Mouse (Mus musculus): ENCODE results near the gene Mrpl34. TPM values are rescaled to one million over a fixed set of nuclear protein-coding genes. Genes with fewer than 3 reads are reported as not detected.

The Mrpl34 gene
- polyA plus RNA-seq, 1 experiment from 2014 or later = 242 TPM

- H3K4me2 ChIP-seq (ENCODE audit: low read length) = peak overlapping the region; percentile 90
- WGBS = under 1% methylated on average over 76 of the region's 121 CpGs
These were observed 11.6 kb downstream of the Mrpl34 start for GRCm38 (mm10) chr8:71476099-71476940.

GRCm38 (mm10) chr8:71477196-71477845, 12.6 kb downstream of the Mrpl34 start:
- no peak overlapping the region for H3K27ac ChIP-seq
- 56% methylated on average over 14 of the region's 14 CpGs for WGBS
- H3K4me3 ChIP-seq (replicated peaks; ENCODE audit: low read depth, low read length) = no peak overlapping the region
- no peaks in the 10 kb centered on the region for H3K9me3 ChIP-seq (replicated peaks; ENCODE audit: low read length)
- DNase-seq (ENCODE audit: low spot score) (peak; percentile 44), ATAC-seq (replicated peaks; ENCODE audit: low FRiP score, low read depth) (no peak)
- peak overlapping the region; percentile 90 for H3K4me2 ChIP-seq (ENCODE audit: low read length)
- peak; percentile 60 for TF ChIP-seq CTCF (IDR thresholded peaks at IDR 0.05; ENCODE audit: low read depth)
- H3K9ac ChIP-seq (ENCODE audit: low read depth, low read length) = no peak overlapping the region; the same call in 1 of the 2 replicates
- H3K27me3 ChIP-seq (ENCODE audit: insufficient read depth, low read length) = no peaks in the 10 kb centered on the region
- no peaks in the 10 kb centered on the region; the same call in 1 of the 2 replicates for H3K4me1 ChIP-seq (replicated peaks; ENCODE audit: insufficient read depth, low read length)
- H3K36me3 ChIP-seq (ENCODE audit: insufficient read depth, low read length) = peaks cover 17% of the 10 kb centered on the region

More at GRCm38 (mm10) chr8:71476099-71476940, 11.6 kb downstream of the Mrpl34 start:
- peak overlapping the region; percentile 63 for H3K4me3 ChIP-seq (replicated peaks; ENCODE audit: low read depth, low read length)
- peak; percentile 50 for ATAC-seq (replicated peaks; ENCODE audit: low FRiP score, low read depth)
- H3K36me3 ChIP-seq (ENCODE audit: insufficient read depth, low read length) = peaks cover 18% of the 10 kb centered on the region
- DNase-seq (ENCODE audit: low spot score) = peak; percentile 80
- H3K27me3 ChIP-seq (ENCODE audit: insufficient read depth, low read length) = no peaks in the 10 kb centered on the region
- TF ChIP-seq CTCF (IDR thresholded peaks at IDR 0.05; ENCODE audit: low read depth) = peak; percentile 36; the same call in 1 of the 2 replicates
- H3K27ac ChIP-seq = peak overlapping the region; percentile 79
- peak overlapping the region; percentile 68 for H3K9ac ChIP-seq (ENCODE audit: low read depth, low read length)
- H3K4me1 ChIP-seq (replicated peaks; ENCODE audit: insufficient read depth, low read length) = no peaks in the 10 kb centered on the region; the same call in 1 of the 2 replicates
- H3K9me3 ChIP-seq (replicated peaks; ENCODE audit: low read length) = no peaks in the 10 kb centered on the region

- WGBS = 97% methylated on average over 11 of the region's 11 CpGs
- ATAC-seq (replicated peaks; ENCODE audit: low FRiP score, low read depth) (no peak), DNase-seq (ENCODE audit: low spot score) (no peak)
- Histone ChIP-seq H3K9ac (ENCODE audit: low read depth, low read length) (no peak overlapping the region), H3K36me3 (ENCODE audit: insufficient read depth, low read length) (0 out of 2 replicates have a peak, but pooled peaks cover 8% of the 10 kb centered on the region), H3K9me3 (replicated peaks; ENCODE audit: low read length) (no peaks in the 10 kb centered on the region), H3K4me2 (ENCODE audit: low read length) (no peak overlapping the region), H3K27me3 (ENCODE audit: insufficient read depth, low read length) (no peaks in the 10 kb centered on the region), H3K27ac (no peak overlapping the region), H3K4me3 (replicated peaks; ENCODE audit: low read depth, low read length) (no peak overlapping the region), H3K4me1 (replicated peaks; ENCODE audit: insufficient read depth, low read length) (no peaks in the 10 kb centered on the region; the same call in 1 of the 2 replicates)
- TF ChIP-seq CTCF (IDR thresholded peaks at IDR 0.05; ENCODE audit: low read depth) = no peak
These were observed 14.2 kb downstream of the Mrpl34 start for GRCm38 (mm10) chr8:71478943-71479342.

GRCm38 (mm10) chr8:71483932-71484331, 19.2 kb downstream of the Mrpl34 start:
- ATAC-seq (replicated peaks; ENCODE audit: low FRiP score, low read depth) (no peak), DNase-seq (ENCODE audit: low spot score) (peak; percentile 64)
- H3K4me2 ChIP-seq (ENCODE audit: low read length) = no peak overlapping the region
- 57% methylated on average over 8 of the region's 8 CpGs for WGBS
- no peak overlapping the region for H3K27ac ChIP-seq
- H3K36me3 ChIP-seq (ENCODE audit: insufficient read depth, low read length) = no peaks in the 10 kb centered on the region
- no peaks in the 10 kb centered on the region for H3K9me3 ChIP-seq (replicated peaks; ENCODE audit: low read length)
- H3K4me3 ChIP-seq (replicated peaks; ENCODE audit: low read depth, low read length) = no peak overlapping the region
- no peak for TF ChIP-seq CTCF (IDR thresholded peaks at IDR 0.05; ENCODE audit: low read depth)
- H3K27me3 ChIP-seq (ENCODE audit: insufficient read depth, low read length) = no peaks in the 10 kb centered on the region
- no peak overlapping the region for H3K9ac ChIP-seq (ENCODE audit: low read depth, low read length)
- peaks cover 11% of the 10 kb centered on the region; the same call in 1 of the 2 replicates for H3K4me1 ChIP-seq (replicated peaks; ENCODE audit: insufficient read depth, low read length)

GRCm38 (mm10) chr8:71484736-71485135, 20.0 kb downstream of the Mrpl34 start:
- no peaks in the 10 kb centered on the region for H3K9me3 ChIP-seq (replicated peaks; ENCODE audit: low read length)
- no peak for ATAC-seq (replicated peaks; ENCODE audit: low FRiP score, low read depth)
- peak overlapping the region; percentile 83 for H3K4me2 ChIP-seq (ENCODE audit: low read length)
- peaks cover 18% of the 10 kb centered on the region; the same call in 1 of the 2 replicates for H3K4me1 ChIP-seq (replicated peaks; ENCODE audit: insufficient read depth, low read length)
- 96% methylated on average over 19 of the region's 19 CpGs for WGBS
- no peak for TF ChIP-seq CTCF (IDR thresholded peaks at IDR 0.05; ENCODE audit: low read depth)
- H3K9ac ChIP-seq (ENCODE audit: low read depth, low read length) = no peak overlapping the region
- H3K36me3 ChIP-seq (ENCODE audit: insufficient read depth, low read length) = no peaks in the 10 kb centered on the region
- no peak overlapping the region for H3K27ac ChIP-seq
- H3K4me3 ChIP-seq (replicated peaks; ENCODE audit: low read depth, low read length) = no peak overlapping the region
- no peak for DNase-seq (ENCODE audit: low spot score)
- no peaks in the 10 kb centered on the region for H3K27me3 ChIP-seq (ENCODE audit: insufficient read depth, low read length)

Measured in kidney, postnatal 0 days (tissue).